Mouse (Mus musculus) bone marrow, adult 2 months (tissue): ENCODE data around the gene Vegfb.

Experiments
- CTCF ChIP-seq: fragments of 200-500 bp; IDR thresholded peaks from 2 replicates; pipeline ENCODE4 v1.5.1; 2011; ENCODE audit warnings: low read length, control low read depth; ENCODE audit not compliant: control insufficient read depth, insufficient read depth
- POLR2A ChIP-seq: fragments of 200-500 bp; IDR thresholded peaks from 2 replicates; pipeline ENCODE4 v1.6.1; 2011; ENCODE audit warnings: low read depth, mild to moderate bottlenecking, control low read depth, low read length, borderline replicate concordance; ENCODE audit not compliant: control insufficient read depth

DNA sequence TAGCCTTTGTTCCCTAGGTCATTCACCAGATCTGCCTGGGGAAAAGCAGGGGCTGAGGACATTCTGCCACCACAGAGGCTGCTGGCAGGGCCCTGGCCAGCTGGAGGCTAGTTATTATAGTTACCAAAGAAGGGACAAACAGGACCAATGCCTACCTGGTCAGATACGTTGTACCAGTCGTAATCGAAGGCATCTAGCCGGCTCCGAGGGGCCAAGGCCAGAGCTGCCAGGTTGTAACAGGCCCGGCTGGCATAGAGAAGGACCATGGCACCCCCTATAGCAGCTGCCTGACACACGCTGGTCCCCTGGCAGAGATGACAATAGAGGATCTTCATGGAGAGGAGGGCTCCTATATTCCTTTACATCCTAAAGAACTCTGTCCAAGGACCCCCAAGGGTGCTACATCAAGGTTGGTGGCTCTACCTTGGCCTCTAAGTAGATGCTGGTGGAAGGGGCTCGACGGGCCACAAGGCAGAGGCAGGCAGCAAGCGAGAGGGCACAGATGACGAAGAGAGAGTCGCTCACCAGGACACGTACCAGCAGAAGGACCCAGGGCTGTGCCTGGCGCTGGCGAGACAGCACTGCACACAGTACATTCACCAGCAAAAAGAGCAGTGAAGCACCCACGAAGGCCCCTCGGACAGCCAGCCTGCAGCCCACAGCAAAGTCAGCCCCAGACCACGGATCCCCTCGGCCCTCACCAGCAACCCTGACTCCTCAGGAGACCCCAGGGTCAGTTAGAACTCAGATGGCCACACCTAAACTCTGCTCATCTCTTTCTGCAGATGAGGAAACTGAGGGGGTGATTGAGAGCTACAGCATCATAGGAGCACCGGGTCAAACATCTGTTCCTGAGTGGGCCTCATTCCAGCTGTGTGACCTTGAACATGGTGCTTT lies 48.1 kb downstream of the Vegfb start:
- TF ChIP-seq POLR2A, result no peak
- no peak for TF ChIP-seq CTCF
